ENCODE assay signal across 8 mouse cellular contexts in genomic region chr10:61625381-61626257, GRCm38 (mm10). TPM values are rescaled to one million over a fixed set of nuclear protein-coding genes. Genes with fewer than 3 reads are reported as not detected.
A peak's percentile ranks its signal among the peaks of the same experiment; 100 is the strongest.
DNase-seq lines count a peak whose midpoint lies in the region; ATAC-seq lines count a peak whose summit lies in the region.

No protein-coding gene starts in this region.

- peaks cover 21% of the 10 kb centered on the region for H3K27me3 ChIP-seq in heart, embryonic 16.5 days (ENCODE audit: control insufficient read depth, insufficient read depth, low read length)
- peaks cover 17% of the 10 kb centered on the region for H3K27me3 ChIP-seq in stomach, embryonic 14.5 days (ENCODE audit: control insufficient read depth, insufficient read depth, low read length)

- DNase-seq in adrenal gland, adult 2 months, result peak; percentile 38
- no peak for DNase-seq in adrenal gland, postnatal 4 days (ENCODE audit: low spot score in 2 of 2)
- peak; percentile 23 for DNase-seq in CD4-positive helper T cell, adult 2 months (ENCODE audit: low read depth, low spot score)
- DNase-seq in embryo, embryonic 11.5 days (ENCODE audit: low read depth, low spot score), result peak; percentile 20
- peak; percentile 35 to 49 for DNase-seq in left cerebral cortex, postnatal 36 days (ENCODE audit: low spot score in 2 of 2)

- H3K27ac ChIP-seq in heart, embryonic 16.5 days (ENCODE audit: low read length), result no peak overlapping the region
- no peak overlapping the region for H3K27ac ChIP-seq in stomach, embryonic 14.5 days (ENCODE audit: low read length)

- ATAC-seq in heart, embryonic 16.5 days (replicated peaks; ENCODE audit: extremely low read depth, insufficient read depth, low FRiP score), result no peak
- peak; percentile 56 for ATAC-seq in megakaryocyte progenitor cell, adult 5-6 weeks (replicated peaks; ENCODE audit: poor library complexity)
- no peak; the same call in 1 of the 2 replicates for ATAC-seq in stomach, embryonic 14.5 days (ENCODE audit: insufficient number of reproducible peaks, insufficient read depth, low FRiP score, low read depth)

- WGBS in heart, embryonic 16.5 days, result 4% methylated on average over 74 of the region's 74 CpGs
- 5% methylated on average over 74 of the region's 74 CpGs for WGBS in stomach, embryonic 14.5 days

- intact Hi-C loops in left cerebral cortex, postnatal 36 days (cut with DNase I), result no loop called here

- H3K4me2 ChIP-seq in heart, embryonic 16.5 days (ENCODE audit: low read depth, low read length), result peak overlapping the region; percentile 90
- peak overlapping the region; percentile 86 for H3K4me2 ChIP-seq in stomach, embryonic 14.5 days (replicated peaks; ENCODE audit: low read depth, low read length)

- H3K4me1 ChIP-seq in heart, embryonic 16.5 days (ENCODE audit: control insufficient read depth, insufficient read depth, low read length), result peaks cover 25% of the 10 kb centered on the region
- H3K4me1 ChIP-seq in stomach, embryonic 14.5 days (ENCODE audit: control insufficient read depth, insufficient read depth, low read length), result peaks cover 8% of the 10 kb centered on the region; the same call in 1 of the 2 replicates

- peak overlapping the region; percentile 49 for H3K9ac ChIP-seq in heart, embryonic 16.5 days (ENCODE audit: low read length)
- H3K9ac ChIP-seq in stomach, embryonic 14.5 days (replicated peaks; ENCODE audit: low read depth, low read length), result peak overlapping the region; percentile 36; the same call in 1 of the 2 replicates

- H3K9me3 ChIP-seq in heart, embryonic 16.5 days (replicated peaks; ENCODE audit: control insufficient read depth, low read length), result no peaks in the 10 kb centered on the region
- no peaks in the 10 kb centered on the region for H3K9me3 ChIP-seq in stomach, embryonic 14.5 days (ENCODE audit: control insufficient read depth, low read depth, low read length)

- H3K4me3 ChIP-seq in heart, embryonic 16.5 days (ENCODE audit: low read length), result peak overlapping the region; percentile 45
- H3K4me3 ChIP-seq in stomach, embryonic 14.5 days (ENCODE audit: low read depth, low read length), result peak overlapping the region; percentile 34

- H3K36me3 ChIP-seq in heart, embryonic 16.5 days (ENCODE audit: control insufficient read depth, insufficient read depth), result no peaks in the 10 kb centered on the region
- no peaks in the 10 kb centered on the region for H3K36me3 ChIP-seq in stomach, embryonic 14.5 days (ENCODE audit: control insufficient read depth, insufficient read depth, low read length)

RNA-seq across cellular contexts. Expression of gene Ppa1, which starts 22.7 kb away (rescaled TPM):
- total RNA-seq in adrenal gland, adult 2 months (2021), result 100 to 1,000 TPM; 146 to 317 TPM
- polyA plus RNA-seq in adrenal gland, adult 2 months (2012; rRNA removed), result 26.4 and 29.9 TPM in 2 replicates
- total RNA-seq in adrenal gland, postnatal 4 days (2021), result 10 to 100 TPM; 50.1 to 55.6 TPM
- 95.5 and 110 TPM in 2 replicates for polyA plus RNA-seq in heart, embryonic 16.5 days (2015; fragmentation: Nextera tagmentation; extraction: Ambion mirVana)
- total RNA-seq in left cerebral cortex, postnatal 36 days (2021), result 100 to 1,000 TPM; 104 to 108 TPM
- total RNA-seq in megakaryocyte progenitor cell, adult 5-6 weeks (2015), result 94.9 and 95.4 TPM in 2 replicates
- total RNA-seq in megakaryocyte progenitor cell, adult 5-6 weeks (2017), result 139 and 176 TPM in 2 replicates
- polyA plus RNA-seq in stomach, embryonic 14.5 days (2014; fragmentation: Nextera tagmentation; extraction: Ambion mirVana), result 145 and 152 TPM in 2 replicates

RNA-seq across cellular contexts. Expression of gene Npffr1, which starts 30.3 kb away (rescaled TPM):
- under 1 TPM; 0.12 to 0.73 TPM for total RNA-seq in adrenal gland, adult 2 months (2021)
- polyA plus RNA-seq in adrenal gland, adult 2 months (2012; rRNA removed), result 0.18 and 0.37 TPM in 2 replicates
- under 1 TPM; 0.20 to 0.37 TPM for total RNA-seq in adrenal gland, postnatal 4 days (2021)
- not detected in 2 replicates for polyA plus RNA-seq in heart, embryonic 16.5 days (2015; fragmentation: Nextera tagmentation; extraction: Ambion mirVana)
- total RNA-seq in left cerebral cortex, postnatal 36 days (2021), result 1 to 10 TPM; 1.9 to 2.5 TPM
- total RNA-seq in megakaryocyte progenitor cell, adult 5-6 weeks (2015), result 0.10 TPM in 2 replicates
- not detected in 2 replicates for total RNA-seq in megakaryocyte progenitor cell, adult 5-6 weeks (2017)
- polyA plus RNA-seq in stomach, embryonic 14.5 days (2014; fragmentation: Nextera tagmentation; extraction: Ambion mirVana), result not detected in 2 replicates

RNA-seq across cellular contexts. Expression of gene Sar1a, which starts 54.5 kb away (rescaled TPM):
- total RNA-seq in adrenal gland, adult 2 months (2021), result 100 to 1,000 TPM; 199 to 205 TPM
- 113 and 119 TPM in 2 replicates for polyA plus RNA-seq in adrenal gland, adult 2 months (2012; rRNA removed)
- total RNA-seq in adrenal gland, postnatal 4 days (2021), result 100 to 1,000 TPM; 184 to 192 TPM
- 164 and 182 TPM in 2 replicates for polyA plus RNA-seq in heart, embryonic 16.5 days (2015; fragmentation: Nextera tagmentation; extraction: Ambion mirVana)
- 100 to 1,000 TPM; 122 to 128 TPM for total RNA-seq in left cerebral cortex, postnatal 36 days (2021)
- 81.2 and 88.9 TPM in 2 replicates for total RNA-seq in megakaryocyte progenitor cell, adult 5-6 weeks (2015)
- total RNA-seq in megakaryocyte progenitor cell, adult 5-6 weeks (2017), result 98.0 and 113 TPM in 2 replicates
- 246 and 260 TPM in 2 replicates for polyA plus RNA-seq in stomach, embryonic 14.5 days (2014; fragmentation: Nextera tagmentation; extraction: Ambion mirVana)

Comparison
In these comparisons a context has a peak if more than half of its experiments do, and no peak if none do; other contexts are left out.
1. DNase-seq: peak in adrenal gland, adult 2 months (single experiment), CD4-positive helper T cell, adult 2 months (single experiment), embryo, embryonic 11.5 days (single experiment) and left cerebral cortex, postnatal 36 days (2 of 2); none in adrenal gland, postnatal 4 days (0 of 2).